Mouse (Mus musculus) limb, embryonic 13.5 days (tissue): Measurements from ENCODE around the gene Ezh2. TPM values are rescaled to one million over a fixed set of nuclear protein-coding genes. Genes with fewer than 3 reads are reported as not detected.
A peak's percentile ranks its signal among the peaks of the same experiment; 100 is the strongest.
"Not testable (repeated sequence)": the region's sequence is repeated elsewhere in the genome, so short reads cannot be mapped to it uniquely, and the experiment has no call there.

Experiments
- ATAC-seq: fragments of 200-750 bp; cut with Nextera tagmentation; 2 replicates; pipeline ENCODE4 v1.8.0; 2017; ENCODE audit warnings: low read depth, moderate number of reproducible peaks, moderate TSS enrichment; ENCODE audit not compliant: low FRiP score
- H3K27ac ChIP-seq: fragments of 300-500 bp; sonication (generic); 2 replicates; pipeline ENCODE4 v1.5.1; 2015; ENCODE audit warnings: inconsistent platforms, mild to moderate bottlenecking, moderate library complexity
- H3K27me3 ChIP-seq: fragments of 300-500 bp; sonication (generic); 2 replicates; pipeline ENCODE4 v1.6.1; 2015; ENCODE audit warnings: mild to moderate bottlenecking, inconsistent platforms
- H3K36me3 ChIP-seq: fragments of 300-500 bp; sonication (generic); 2 replicates; pipeline ENCODE4 v1.6.1; 2015; ENCODE audit warnings: inconsistent platforms, mild to moderate bottlenecking, moderate library complexity
- H3K4me1 ChIP-seq: fragments of 300-500 bp; sonication (generic); 2 replicates; pipeline ENCODE4 v1.6.1; 2015; ENCODE audit warnings: inconsistent platforms
- H3K4me2 ChIP-seq: fragments of 300-500 bp; sonication (generic); replicated peaks from 2 replicates; pipeline ENCODE4 v1.6.1; 2015; ENCODE audit warnings: inconsistent platforms, mild to moderate bottlenecking, moderate library complexity
- H3K4me3 ChIP-seq: fragments of 300-500 bp; sonication (generic); 2 replicates; pipeline ENCODE4 v1.5.1; 2015; ENCODE audit warnings: moderate library complexity, mild to moderate bottlenecking, inconsistent platforms
- H3K9ac ChIP-seq: fragments of 300-500 bp; sonication (generic); 2 replicates; pipeline ENCODE4 v1.6.1; 2015; ENCODE audit warnings: mild to moderate bottlenecking, inconsistent platforms
- H3K9me3 ChIP-seq: fragments of 300-500 bp; sonication (generic); 2 replicates; pipeline ENCODE4 v1.6.1; 2016; ENCODE audit warnings: inconsistent platforms
- WGBS: fragments of 180-500 bp; shearing (Covaris S2); methylation state at CpG from one replicate; pipeline ENCODE4 v1.1.7; 2015; 5-methylcytosine and 5-hydroxymethylcytosine counted together
- polyA plus RNA-seq: library from polyadenylated mRNA; unstranded; fragments of >200 nt; fragmentation: Nextera tagmentation; extraction: Ambion mirVana; gene quantifications from 2 replicates; pipeline ENCODE4 v1.2.1, GENCODE M21; 2015

Ezh2 gene
- polyA plus RNA-seq: 141 and 142 TPM in 2 replicates

GRCm38 (mm10) chr6:47594926-47595623, at the start of gene Ezh2:
Gene Ezh2, minus strand, starts transcription at chr6:47595341.
- WGBS: 1% methylated on average over 68 of the region's 69 CpGs
- peak within 1 kb of the TSS; percentile 99 for H3K9ac ChIP-seq
- ATAC-seq: peak; percentile 98

GRCm38 (mm10) chr6:47636527-47637076, 41.5 kb upstream of the Ezh2 start:
- Histone ChIP-seq H3K9me3 (no peaks in the 10 kb centered on the region), H3K4me2 (no peak overlapping the region), H3K4me3 (no peak overlapping the region), H3K27ac (no peak overlapping the region), H3K9ac (no peak overlapping the region), H3K36me3 (no peaks in the 10 kb centered on the region), H3K4me1 (no peaks in the 10 kb centered on the region), H3K27me3 (no peaks in the 10 kb centered on the region)
- ATAC-seq: no peak
- WGBS: 64% methylated on average over 6 of the region's 6 CpGs

More at GRCm38 (mm10) chr6:47594926-47595623, at the start of gene Ezh2:
- Histone ChIP-seq H3K27me3 (no peaks in the 10 kb centered on the region), H3K4me2 (peak within 1 kb of the TSS; percentile 82), H3K4me3 (peak within 1 kb of the TSS; percentile 89), H3K4me1 (peaks cover 24% of the 10 kb centered on the region), H3K27ac (peak within 1 kb of the TSS; percentile 99), H3K9me3 (no peaks in the 10 kb centered on the region), H3K36me3 (no peaks in the 10 kb centered on the region)

- no peak overlapping the region for H3K4me3 ChIP-seq
- no peak overlapping the region for H3K4me2 ChIP-seq
- H3K9me3 ChIP-seq: no peaks in the 10 kb centered on the region
- 69% methylated on average over 5 of the region's 5 CpGs for WGBS
- H3K27ac ChIP-seq: no peak overlapping the region
- H3K36me3 ChIP-seq: no peaks in the 10 kb centered on the region
- ATAC-seq: no peak
- H3K9ac ChIP-seq: no peak overlapping the region
- H3K27me3 ChIP-seq: no peaks in the 10 kb centered on the region
- H3K4me1 ChIP-seq: no peaks in the 10 kb centered on the region
These were observed 40.9 kb upstream of the Ezh2 start for GRCm38 (mm10) chr6:47635995-47636526.

GRCm38 (mm10) chr6:47635207-47635994, 40.3 kb upstream of the Ezh2 start:
- Histone ChIP-seq H3K4me3 (no peak overlapping the region), H3K27me3 (no peaks in the 10 kb centered on the region), H3K4me1 (no peaks in the 10 kb centered on the region), H3K9me3 (no peaks in the 10 kb centered on the region), H3K36me3 (no peaks in the 10 kb centered on the region), H3K9ac (no peak overlapping the region), H3K27ac (no peak overlapping the region), H3K4me2 (no peak overlapping the region)
- no peak for ATAC-seq
- WGBS: 70% methylated on average over 7 of the region's 7 CpGs

- Histone ChIP-seq H3K27ac (no peak overlapping the region), H3K36me3 (no peaks in the 10 kb centered on the region), H3K4me2 (no peak overlapping the region), H3K4me3 (no peak overlapping the region), H3K27me3 (no peaks in the 10 kb centered on the region), H3K4me1 (no peaks in the 10 kb centered on the region), H3K9me3 (no peaks in the 10 kb centered on the region), H3K9ac (no peak overlapping the region)
- ATAC-seq: no peak
These were observed 38.3 kb upstream of the Ezh2 start for GRCm38 (mm10) chr6:47633467-47633866.

- not testable (repeated sequence) for H3K4me2 ChIP-seq, H3K4me3 ChIP-seq, ATAC-seq, H3K4me1 ChIP-seq, H3K9me3 ChIP-seq, H3K27ac ChIP-seq, H3K27me3 ChIP-seq, H3K36me3 ChIP-seq, H3K9ac ChIP-seq
- WGBS: 77% methylated on average over 1 of the region's 1 CpGs
These were observed 34.9 kb upstream of the Ezh2 start for GRCm38 (mm10) chr6:47630061-47630460.

GRCm38 (mm10) chr6:47627978-47628377, 32.8 kb upstream of the Ezh2 start:
- Histone ChIP-seq H3K36me3 (no peaks in the 10 kb centered on the region), H3K9me3 (no peaks in the 10 kb centered on the region), H3K4me3 (no peak overlapping the region), H3K27ac (no peak overlapping the region), H3K4me1 (no peaks in the 10 kb centered on the region), H3K9ac (no peak overlapping the region), H3K27me3 (no peaks in the 10 kb centered on the region), H3K4me2 (no peak overlapping the region)
- 34% methylated on average over 3 of the region's 3 CpGs for WGBS
- ATAC-seq: no peak

- not testable (repeated sequence) for H3K36me3 ChIP-seq, H3K4me1 ChIP-seq, H3K4me3 ChIP-seq, H3K9me3 ChIP-seq, ATAC-seq, H3K4me2 ChIP-seq, H3K27ac ChIP-seq, H3K27me3 ChIP-seq, H3K9ac ChIP-seq
- 87% methylated on average over 3 of the region's 3 CpGs for WGBS
These were observed 31.8 kb upstream of the Ezh2 start for GRCm38 (mm10) chr6:47626976-47627375.

GRCm38 (mm10) chr6:47621039-47621438, 25.9 kb upstream of the Ezh2 start:
- no peak for ATAC-seq
- no peak overlapping the region for H3K27ac ChIP-seq

GRCm38 (mm10) chr6:47608306-47608705, 13.2 kb upstream of the Ezh2 start:
- not testable (repeated sequence) for ATAC-seq
- WGBS: 60% methylated on average over 5 of the region's 5 CpGs

More at GRCm38 (mm10) chr6:47621039-47621438, 25.9 kb upstream of the Ezh2 start:
- Histone ChIP-seq H3K27me3 (no peaks in the 10 kb centered on the region), H3K9me3 (no peaks in the 10 kb centered on the region), H3K9ac (no peak overlapping the region), H3K36me3 (no peaks in the 10 kb centered on the region), H3K4me1 (no peaks in the 10 kb centered on the region), H3K4me2 (no peak overlapping the region), H3K4me3 (no peak overlapping the region)
- WGBS: 79% methylated on average over 2 of the region's 2 CpGs

GRCm38 (mm10) chr6:47601931-47602330, 6.8 kb upstream of the Ezh2 start:
- Histone ChIP-seq H3K4me3 (no peak overlapping the region), H3K36me3 (no peaks in the 10 kb centered on the region), H3K9me3 (no peaks in the 10 kb centered on the region), H3K4me1 (no peaks in the 10 kb centered on the region), H3K9ac (no peak overlapping the region), H3K27ac (no peak overlapping the region), H3K4me2 (no peak overlapping the region), H3K27me3 (no peaks in the 10 kb centered on the region)
- ATAC-seq: no peak
- 80% methylated on average over 1 of the region's 1 CpGs for WGBS

More at GRCm38 (mm10) chr6:47608306-47608705, 13.2 kb upstream of the Ezh2 start:
- H3K9me3 ChIP-seq, H3K4me3 ChIP-seq, H3K27me3 ChIP-seq, H3K4me2 ChIP-seq, H3K36me3 ChIP-seq, H3K9ac ChIP-seq, H3K27ac ChIP-seq, H3K4me1 ChIP-seq: not testable (repeated sequence)

GRCm38 (mm10) chr6:47595696-47596095, 555 bp upstream of the Ezh2 start:
- H3K27ac ChIP-seq: peak overlapping the region; percentile 99
- no peaks in the 10 kb centered on the region for H3K27me3 ChIP-seq
- H3K36me3 ChIP-seq: no peaks in the 10 kb centered on the region
- peak overlapping the region; percentile 82 for H3K4me2 ChIP-seq
- H3K4me3 ChIP-seq: peak overlapping the region; percentile 89
- no peak for ATAC-seq
- H3K9ac ChIP-seq: peak overlapping the region; percentile 99
- WGBS: 3% methylated on average over 6 of the region's 6 CpGs
- no peaks in the 10 kb centered on the region for H3K9me3 ChIP-seq
- peaks cover 20% of the 10 kb centered on the region for H3K4me1 ChIP-seq
